Mouse (Mus musculus) CH12.LX (cell line): ENCODE measurements around the gene Psmc3ip. TPM values are rescaled to one million over a fixed set of nuclear protein-coding genes. Genes with fewer than 3 reads are reported as not detected.
A peak's percentile ranks its signal among the peaks of the same experiment; 100 is the strongest.

Source experiments
- DNase-seq: peaks from one replicate; pipeline ENCODE4 v3.0.0-alpha.2; 2013; ENCODE audit errors: extremely low read depth
- H3K27ac ChIP-seq: 2 replicates; pipeline ENCODE4 v1.5.1; 2012; ENCODE audit warnings: low read depth, mild to moderate bottlenecking, control low read depth, moderate library complexity; ENCODE audit not compliant: insufficient read depth
- H3K27me3 ChIP-seq: replicated peaks from 2 replicates; pipeline ENCODE3; 2012; ENCODE audit warnings: inconsistent platforms
- H3K36me3 ChIP-seq, 2 experiments: replicated peaks in 1 of 2; 2 replicates each; pipeline versions ENCODE3 to v1.6.1; 2012; ENCODE audit warnings: inconsistent platforms in 1 of 2, low read length in 1 of 2, mild to moderate bottlenecking in 1 of 2, mixed read lengths in 1 of 2, moderate library complexity in 1 of 2; ENCODE audit not compliant: control insufficient read depth in 1 of 2, insufficient read depth in 1 of 2
- H3K4me1 ChIP-seq, 2 experiments: 2 replicates each; pipeline ENCODE4 v1.6.1; 2012; ENCODE audit warnings: inconsistent platforms in 1 of 2, moderate library complexity in 1 of 2; ENCODE audit not compliant: insufficient read depth in 2 of 2, control insufficient read depth in 1 of 2
- H3K4me2 ChIP-seq: 2 replicates; pipeline ENCODE4 v1.6.1; 2012; ENCODE audit warnings: low read depth, mild to moderate bottlenecking, control low read depth; ENCODE audit not compliant: poor library complexity, insufficient read depth, severe bottlenecking
- H3K4me3 ChIP-seq, 3 experiments: fragments of 150-350 bp in 1 of 3; sonication (generic) in 1 of 3; replicated peaks in 1 of 3; 2 replicates each; pipeline versions ENCODE3 to v1.5.1; 2011 to 2012; ENCODE audit warnings: low read depth in 2 of 3, low read length in 2 of 3, mild to moderate bottlenecking in 2 of 3, moderate library complexity in 2 of 3, control low read depth in 1 of 3, improper control_type of control experiment in 1 of 3, inconsistent platforms in 1 of 3, mixed read lengths in 1 of 3; ENCODE audit not compliant: poor library complexity in 1 of 3
- H3K79me2 ChIP-seq: replicated peaks from 2 replicates; pipeline ENCODE4 v1.6.1; 2012; ENCODE audit warnings: mild to moderate bottlenecking, moderate library complexity; ENCODE audit not compliant: control insufficient read depth, poor library complexity, insufficient read depth, severe bottlenecking; ENCODE audit errors: extremely low read depth
- H3K9ac ChIP-seq: 2 replicates; pipeline ENCODE4 v1.6.1; 2012; ENCODE audit warnings: low read depth, mild to moderate bottlenecking, control low read depth, moderate library complexity; ENCODE audit not compliant: insufficient read depth
- H3K9me3 ChIP-seq: replicated peaks from 2 replicates; pipeline ENCODE3; 2012; ENCODE audit warnings: low read length, inconsistent platforms, mixed read lengths
- CHD1 ChIP-seq: IDR thresholded peaks from 2 replicates; pipeline ENCODE4 v1.6.1; 2012; ENCODE audit warnings: low read depth, low read length, improper control_type of control experiment, inconsistent platforms
- CTCF ChIP-seq, 2 experiments: IDR thresholded peaks in 1 of 2; conservative IDR thresholded peaks in 1 of 2; 2 replicates each; pipeline ENCODE4 v1.5.1; 2011 to 2012; ENCODE audit warnings: low read depth in 2 of 2, low read length in 2 of 2, improper control_type of control experiment in 1 of 2, inconsistent platforms in 1 of 2, mild to moderate bottlenecking in 1 of 2, moderate library complexity in 1 of 2
- E2F4 ChIP-seq: IDR thresholded peaks from 2 replicates; pipeline ENCODE4 v1.6.1; 2011; ENCODE audit warnings: low read depth, low read length, improper control_type of control experiment; ENCODE audit not compliant: insufficient replicate concordance
- ELF1 ChIP-seq: IDR thresholded peaks from 2 replicates; pipeline ENCODE4 v1.6.1; 2014; ENCODE audit warnings: low read depth, mild to moderate bottlenecking, inconsistent platforms, low read length, improper control_type of control experiment
- ETS1 ChIP-seq: conservative IDR thresholded peaks from 2 replicates; pipeline ENCODE4 v1.6.1; 2012; ENCODE audit warnings: low read depth, mild to moderate bottlenecking, inconsistent platforms, low read length, improper control_type of control experiment, moderate library complexity
- GABPA ChIP-seq: IDR thresholded peaks from 2 replicates; pipeline ENCODE4 v1.6.1; 2012; ENCODE audit warnings: low read depth, low read length, improper control_type of control experiment, inconsistent platforms; ENCODE audit not compliant: insufficient replicate concordance
- IRF4 ChIP-seq: IDR thresholded peaks from 2 replicates; pipeline ENCODE4 v1.6.1; 2014; ENCODE audit warnings: low read depth, mild to moderate bottlenecking, inconsistent platforms, low read length, improper control_type of control experiment
- JUN ChIP-seq: IDR thresholded peaks from 2 replicates; pipeline ENCODE4 v1.6.1; 2011; ENCODE audit warnings: low read depth, mild to moderate bottlenecking, low read length, improper control_type of control experiment, moderate library complexity; ENCODE audit not compliant: insufficient read depth
- KAT2A ChIP-seq: IDR thresholded peaks from 2 replicates; pipeline ENCODE4 v1.6.1; 2012; ENCODE audit warnings: low read length, improper control_type of control experiment, inconsistent platforms; ENCODE audit not compliant: insufficient replicate concordance
- MAFK ChIP-seq: IDR thresholded peaks from 2 replicates; pipeline ENCODE4 v1.6.1; 2011; ENCODE audit warnings: low read length, improper control_type of control experiment; ENCODE audit not compliant: insufficient replicate concordance
- MAX ChIP-seq: IDR thresholded peaks from 2 replicates; pipeline ENCODE4 v1.6.1; 2011; ENCODE audit warnings: low read length, improper control_type of control experiment
- MEF2A ChIP-seq: IDR thresholded peaks from 2 replicates; pipeline ENCODE4 v1.6.1; 2014; ENCODE audit warnings: low read depth, mild to moderate bottlenecking, inconsistent platforms, low read length, improper control_type of control experiment, borderline replicate concordance
- MXI1 ChIP-seq: IDR thresholded peaks from 2 replicates; pipeline ENCODE4 v1.6.1; 2011; ENCODE audit warnings: mild to moderate bottlenecking, low read depth, low read length, improper control_type of control experiment
- NELFE ChIP-seq: IDR thresholded peaks from 2 replicates; pipeline ENCODE4 v1.6.1; 2011; ENCODE audit warnings: low read depth, low read length, improper control_type of control experiment
- PAX5 ChIP-seq: IDR thresholded peaks from 2 replicates; pipeline ENCODE4 v1.6.1; 2012; ENCODE audit warnings: low read length, inconsistent platforms, mixed read lengths
- POLR2A ChIP-seq: IDR thresholded peaks from 2 replicates; pipeline ENCODE4 v1.6.1; 2011; ENCODE audit warnings: low read depth, mild to moderate bottlenecking, improper control_type of control experiment, low read length
- RAD21 ChIP-seq: IDR thresholded peaks from 2 replicates; pipeline ENCODE4 v1.6.1; 2011; ENCODE audit warnings: low read depth, mild to moderate bottlenecking, low read length, improper control_type of control experiment, moderate library complexity
- SIN3A ChIP-seq: IDR thresholded peaks from 2 replicates; pipeline ENCODE4 v1.6.1; 2012; ENCODE audit warnings: low read length, improper control_type of control experiment, inconsistent platforms
- SMC3 ChIP-seq: IDR thresholded peaks from 2 replicates; pipeline ENCODE4 v1.6.1; 2011; ENCODE audit warnings: low read depth, low read length, improper control_type of control experiment
- TBP ChIP-seq: conservative IDR thresholded peaks from 2 replicates; pipeline ENCODE4 v1.6.1; 2011; ENCODE audit warnings: low read depth, low read length, improper control_type of control experiment
- UBTF ChIP-seq: IDR thresholded peaks from 2 replicates; pipeline ENCODE4 v1.6.1; 2012; ENCODE audit warnings: low read depth, mild to moderate bottlenecking, inconsistent platforms, low read length, improper control_type of control experiment, moderate library complexity
- USF1 ChIP-seq: IDR thresholded peaks from 2 replicates; pipeline ENCODE4 v1.6.1; 2014; ENCODE audit warnings: low read depth, mild to moderate bottlenecking, inconsistent platforms, low read length, improper control_type of control experiment
- USF2 ChIP-seq: conservative IDR thresholded peaks from 2 replicates; pipeline ENCODE4 v1.6.1; 2011; ENCODE audit warnings: low read depth, low read length, improper control_type of control experiment
- ZC3H11A ChIP-seq: IDR thresholded peaks from 2 replicates; pipeline ENCODE4 v1.6.1; 2012; ENCODE audit warnings: low read depth, mild to moderate bottlenecking, inconsistent platforms, low read length, improper control_type of control experiment
- ZKSCAN1 ChIP-seq: IDR thresholded peaks from 2 replicates; pipeline ENCODE4 v1.6.1; 2012; ENCODE audit warnings: low read depth, inconsistent platforms, low read length, improper control_type of control experiment, borderline replicate concordance
- ZMIZ1 ChIP-seq: IDR thresholded peaks from 2 replicates; pipeline ENCODE4 v1.6.1; 2012; ENCODE audit warnings: low read depth, mild to moderate bottlenecking, inconsistent platforms, low read length, improper control_type of control experiment
- dilution Hi-C: fragments of 300-500 bp; cut with MboI; formaldehyde crosslinking; loops from 2 replicates; pipeline ENCODE4 v1.14.3; 2020; ENCODE audit warnings: low sequenced_read_pairs; ENCODE audit not compliant: extremely low pct_unique_long_range_greater_than_20kb, extremely low pct_ligation_motif_present
- in situ Hi-C: fragments of 300-500 bp; cut with MboI; formaldehyde crosslinking; loops from 3 replicates; pipeline ENCODE4 v1.14.3; 2019; ENCODE audit warnings: low sequenced_read_pairs, low pct_ligation_motif_present, low pct_unique_long_range_greater_than_20kb, mixed read lengths
- polyA plus RNA-seq: library from polyadenylated mRNA; unstranded; fragments of >175 nt; gene quantifications from 2 replicates; pipeline ENCODE4 v1.2.1, GENCODE M21; 2012; ENCODE audit warnings: low read depth; ENCODE audit not compliant: insufficient read length
- total RNA-seq, 2 experiments: library from RNA; depleted of rRNA; stranded (reverse); fragments of 300-350 nt in 1 of 2; fragments of >200 nt in 1 of 2; gene quantifications; 2 replicates each; pipeline ENCODE4 v1.2.3; 2012 to 2014

Psmc3ip gene
- total and polyA plus RNA-seq, 3 experiments, result 63.7 to 89.9 (median 85.9) TPM

- peaks cover 0 to 12% of the 10 kb centered on the region in 2 experiments; a peak in 1 of 4 replicates for H3K4me1 ChIP-seq
- in situ Hi-C loops, result no loop called here
- dilution Hi-C loops, result no loop called here
- H3K9me3 ChIP-seq, result no peaks in the 10 kb centered on the region
- H3K79me2 ChIP-seq, result peaks cover 25% of the 10 kb centered on the region
- TF ChIP-seq CTCF (conservative IDR thresholded peaks at IDR 0.05 in 1 of 2, IDR thresholded peaks at IDR 0.05 in 1 of 2; ENCODE audit: low read depth in 2 of 2, low read length in 2 of 2) (no peak), ZMIZ1 (no peak), USF1 (no peak), ETS1 (no peak), USF2 (no peak), IRF4 (no peak), E2F4 (no peak), NELFE (no peak), KAT2A (no peak), POLR2A (no peak)
- no peak overlapping the region for H3K4me2 ChIP-seq
- no peak overlapping the region for H3K4me3 ChIP-seq
- no peaks in the 10 kb centered on the region for H3K27me3 ChIP-seq
- H3K27ac ChIP-seq, result no peak overlapping the region
- no peak overlapping the region for H3K9ac ChIP-seq
- DNase-seq, result no peak
- peaks cover 74 to 97% of the 10 kb centered on the region in 2 experiments for H3K36me3 ChIP-seq
Measured at GRCm38 (mm10) chr11:101103011-101103410, 7.8 kb upstream of the Psmc3ip start.

- Histone ChIP-seq H3K4me3 (no peak overlapping the region), H3K4me1 (peaks cover 13 to 38% of the 10 kb centered on the region in 2 experiments), H3K27me3 (no peaks in the 10 kb centered on the region), H3K36me3 (peaks cover 68 to 74% of the 10 kb centered on the region in 2 experiments), H3K79me2 (peaks cover 17% of the 10 kb centered on the region), H3K9ac (no peak overlapping the region), H3K27ac (0 out of 2 replicates have a peak overlapping the region, but pooled peaks have one; percentile 6), H3K9me3 (no peaks in the 10 kb centered on the region)
- no peak for DNase-seq
- in situ Hi-C loops, result no loop called here
- TF ChIP-seq RAD21, result no peak
- no peak for TF ChIP-seq UBTF
- no peak for TF ChIP-seq USF2
- no peak for TF ChIP-seq MAX
- no peak for TF ChIP-seq USF1
- TF ChIP-seq JUN, result no peak
- no peak for TF ChIP-seq SIN3A
- TF ChIP-seq ETS1, result no peak
- TF ChIP-seq, all 38 proteins: peak for 0
- H3K4me2 ChIP-seq, result no peak overlapping the region
- dilution Hi-C loops, result no loop called here
Measured at GRCm38 (mm10) chr11:101098231-101098630, 3.0 kb upstream of the Psmc3ip start.

- H3K9ac ChIP-seq, result peak overlapping the region; percentile 79
- in situ Hi-C loops, result no loop called here
- peaks cover 13 to 52% of the 10 kb centered on the region in 2 experiments for H3K4me1 ChIP-seq
- peak overlapping the region; percentile 92 for H3K4me2 ChIP-seq
- H3K4me3 ChIP-seq, result peak overlapping the region; percentile 68 to 88 (median 80)
- peaks cover 68 to 75% of the 10 kb centered on the region in 2 experiments for H3K36me3 ChIP-seq
- H3K27ac ChIP-seq, result peak overlapping the region; percentile 3; the same call in 1 of the 2 replicates
- no peak for DNase-seq
- peaks cover 23% of the 10 kb centered on the region for H3K79me2 ChIP-seq
- no peaks in the 10 kb centered on the region for H3K9me3 ChIP-seq
- dilution Hi-C loops, result no loop called here
- H3K27me3 ChIP-seq, result no peaks in the 10 kb centered on the region
- TF ChIP-seq NELFE (no peak), PAX5 (no peak), E2F4 (no peak), ZKSCAN1 (no peak), ELF1 (no peak), KAT2A (no peak), SMC3 (no peak), TBP (no peak; the same call in 1 of the 2 replicates), IRF4 (no peak), CHD1 (no peak), ZC3H11A (no peak), UBTF (no peak), MXI1 (no peak), USF2 (no peak), MEF2A (no peak), ZMIZ1 (no peak), MAFK (no peak), GABPA (no peak)
Measured at GRCm38 (mm10) chr11:101094930-101095313, 314 bp downstream of the Psmc3ip start.
